Mouse (Mus musculus): ENCODE data around the gene Apom. TPM values are rescaled to one million over a fixed set of nuclear protein-coding genes. Genes with fewer than 3 reads are reported as not detected.
A peak's percentile ranks its signal among the peaks of the same experiment; 100 is the strongest.
"Not testable (repeated sequence)": the region's sequence is repeated elsewhere in the genome, so short reads cannot be mapped to it uniquely, and the experiment has no call there.

The Apom gene
- polyA plus RNA-seq, 1 experiment from 2014 or later: 1,216 TPM

DNA sequence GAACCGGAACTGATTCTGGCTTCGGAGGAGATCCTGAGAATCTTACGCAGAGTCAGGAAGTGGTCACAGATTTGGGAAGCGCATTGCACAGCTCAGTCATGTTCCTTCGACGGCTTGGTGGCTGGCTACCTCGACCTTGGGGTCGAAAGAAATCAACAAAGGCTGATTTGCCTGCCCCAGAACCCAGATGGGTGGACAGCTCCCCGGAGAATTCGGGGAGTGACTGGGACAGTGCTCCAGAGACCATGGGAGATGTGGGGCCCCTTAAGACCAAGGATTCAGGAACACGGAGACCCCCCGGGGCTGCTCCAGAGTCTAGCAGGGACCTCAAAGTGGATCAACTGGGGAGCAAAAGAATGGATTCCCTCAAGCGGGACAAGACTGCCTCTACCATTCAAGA is 4.8 kb downstream of the Apom start:
- Histone ChIP-seq H3K4me1 (ENCODE audit: insufficient read depth) (peaks cover 34% of the 10 kb centered on the region), H3K27ac (ENCODE audit: low read depth) (peak overlapping the region; percentile 90), H3K27me3 (ENCODE audit: insufficient read depth, low read length) (no peaks in the 10 kb centered on the region), H3K9me3 (ENCODE audit: low read length) (no peaks in the 10 kb centered on the region), H3K4me2 (ENCODE audit: low read depth, low read length) (peak overlapping the region; percentile 81), H3K9ac (replicated peaks) (peak overlapping the region; percentile 76), H3K36me3 (replicated peaks; ENCODE audit: insufficient read depth, low read length) (peaks cover 24% of the 10 kb centered on the region), H3K4me3 (ENCODE audit: low read depth, low read length) (peak overlapping the region; percentile 60)
- DNase-seq (no peak), ATAC-seq (no peak)
- no peak for TF ChIP-seq EP300 (IDR thresholded peaks at IDR 0.05; ENCODE audit: low read depth)
- TF ChIP-seq CTCF (IDR thresholded peaks at IDR 0.05; ENCODE audit: low read depth): no peak
- WGBS (ENCODE audit: insufficient replicate concordance): 35% methylated on average over 13 of the region's 13 CpGs

DNA sequence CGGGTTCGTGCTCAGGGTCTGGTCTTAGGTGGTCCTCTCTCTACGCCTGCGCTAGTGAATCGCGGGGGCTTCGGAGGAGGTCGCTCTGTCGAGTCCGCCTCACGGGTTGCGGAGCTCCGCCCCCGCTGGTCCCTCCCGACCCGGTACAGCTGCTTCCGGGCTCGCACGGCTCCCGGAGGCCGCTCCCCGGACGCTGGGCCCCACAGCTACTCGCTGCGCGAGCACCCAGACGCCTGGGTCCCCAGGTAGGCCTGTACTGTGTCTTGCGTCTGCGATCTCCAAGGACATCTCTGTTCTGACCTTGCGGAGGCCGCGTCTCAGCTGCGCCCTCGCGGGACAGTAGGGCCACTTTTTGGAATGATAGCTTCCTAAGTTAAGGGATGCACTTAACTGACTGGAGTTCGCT is 5.6 kb downstream of the Apom start, which contains the start of gene D17H6S53E:
D17H6S53E (plus strand) TSS at position 168 of the 406 bp plus-strand sequence.
- Histone ChIP-seq H3K27me3 (ENCODE audit: insufficient read depth, low read length) (no peaks in the 10 kb centered on the region), H3K4me2 (ENCODE audit: low read depth, low read length) (peak within 1 kb of the TSS; percentile 81), H3K4me3 (ENCODE audit: low read depth, low read length) (peak within 1 kb of the TSS; percentile 60), H3K27ac (ENCODE audit: low read depth) (peak within 1 kb of the TSS; percentile 90), H3K4me1 (ENCODE audit: insufficient read depth) (peaks cover 34% of the 10 kb centered on the region), H3K9ac (replicated peaks) (peak within 1 kb of the TSS; percentile 76), H3K9me3 (ENCODE audit: low read length) (no peaks in the 10 kb centered on the region), H3K36me3 (replicated peaks; ENCODE audit: insufficient read depth, low read length) (peaks cover 24% of the 10 kb centered on the region)
- DNase-seq: peak; percentile 86
- TF ChIP-seq EP300 (IDR thresholded peaks at IDR 0.05; ENCODE audit: low read depth): no peak
- no peak for TF ChIP-seq CTCF (IDR thresholded peaks at IDR 0.05; ENCODE audit: low read depth)
- WGBS (ENCODE audit: insufficient replicate concordance): 4% methylated on average over 31 of the region's 36 CpGs
- peak; percentile 48 for ATAC-seq

DNA sequence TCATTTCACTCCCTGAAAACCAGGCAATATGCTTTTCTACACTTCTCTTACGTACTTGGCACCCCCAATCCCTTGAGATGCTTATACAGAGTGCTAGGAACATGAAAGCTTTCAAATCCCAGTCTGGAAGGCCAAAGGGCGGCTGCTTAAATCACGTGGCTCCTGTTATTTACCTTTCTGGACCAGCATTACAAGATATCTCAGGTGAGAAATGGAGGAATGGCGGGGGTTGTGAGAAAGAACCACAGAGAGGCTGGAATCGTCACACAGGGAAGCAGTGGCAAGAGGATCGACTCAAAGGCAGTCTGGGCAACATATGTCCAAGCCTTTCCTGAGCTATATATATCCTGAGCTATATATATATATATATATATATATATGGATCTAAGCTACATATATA is 6.3 kb downstream of the Apom start:
- WGBS (ENCODE audit: insufficient replicate concordance): 32% methylated on average over 6 of the region's 6 CpGs
- peak overlapping the region; percentile 81 for H3K4me2 ChIP-seq (ENCODE audit: low read depth, low read length)
- H3K9ac ChIP-seq (replicated peaks): peak overlapping the region; percentile 76
- H3K4me3 ChIP-seq (ENCODE audit: low read depth, low read length): peak overlapping the region; percentile 60
- DNase-seq (no peak), ATAC-seq (no peak)
- peaks cover 23% of the 10 kb centered on the region for H3K36me3 ChIP-seq (replicated peaks; ENCODE audit: insufficient read depth, low read length)
- H3K9me3 ChIP-seq (ENCODE audit: low read length): no peaks in the 10 kb centered on the region
- TF ChIP-seq EP300 (IDR thresholded peaks at IDR 0.05; ENCODE audit: low read depth): no peak
- TF ChIP-seq CTCF (IDR thresholded peaks at IDR 0.05; ENCODE audit: low read depth): no peak
- peaks cover 34% of the 10 kb centered on the region for H3K4me1 ChIP-seq (ENCODE audit: insufficient read depth)
- peak overlapping the region; percentile 90 for H3K27ac ChIP-seq (ENCODE audit: low read depth)
- no peaks in the 10 kb centered on the region for H3K27me3 ChIP-seq (ENCODE audit: insufficient read depth, low read length)

DNA sequence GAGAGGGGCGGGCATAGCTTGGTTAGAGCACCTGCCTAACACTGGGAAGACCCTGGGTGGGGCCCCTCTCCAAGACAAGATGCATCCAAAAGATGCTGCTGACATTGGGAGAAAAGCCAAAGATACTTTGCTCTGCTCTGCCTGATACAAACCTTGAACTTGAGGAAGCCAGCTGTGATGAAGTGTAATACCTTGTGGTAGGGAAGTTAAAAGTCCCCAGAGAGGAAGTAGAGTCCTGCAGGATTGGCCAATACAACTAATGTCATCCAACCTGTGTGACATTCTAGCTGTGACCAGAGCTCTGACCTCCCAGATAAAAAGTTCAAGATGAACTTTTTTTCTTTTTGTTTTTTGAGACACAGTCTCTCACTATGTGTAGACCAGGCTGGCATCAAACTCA is 6.8 kb downstream of the Apom start:
- 82% methylated on average over 1 of the region's 1 CpGs for WGBS (ENCODE audit: insufficient replicate concordance)
- DNase-seq (no peak), ATAC-seq (no peak)
- H3K27ac ChIP-seq (ENCODE audit: low read depth): peak overlapping the region; percentile 90
- H3K4me2 ChIP-seq (ENCODE audit: low read depth, low read length): peak overlapping the region; percentile 81
- no peak overlapping the region for H3K9ac ChIP-seq (replicated peaks)
- no peaks in the 10 kb centered on the region for H3K9me3 ChIP-seq (ENCODE audit: low read length)
- no peaks in the 10 kb centered on the region for H3K27me3 ChIP-seq (ENCODE audit: insufficient read depth, low read length)
- TF ChIP-seq CTCF (IDR thresholded peaks at IDR 0.05; ENCODE audit: low read depth): no peak
- no peak for TF ChIP-seq EP300 (IDR thresholded peaks at IDR 0.05; ENCODE audit: low read depth)
- peaks cover 18% of the 10 kb centered on the region for H3K36me3 ChIP-seq (replicated peaks; ENCODE audit: insufficient read depth, low read length)
- H3K4me3 ChIP-seq (ENCODE audit: low read depth, low read length): no peak overlapping the region
- H3K4me1 ChIP-seq (ENCODE audit: insufficient read depth): peaks cover 34% of the 10 kb centered on the region

DNA sequence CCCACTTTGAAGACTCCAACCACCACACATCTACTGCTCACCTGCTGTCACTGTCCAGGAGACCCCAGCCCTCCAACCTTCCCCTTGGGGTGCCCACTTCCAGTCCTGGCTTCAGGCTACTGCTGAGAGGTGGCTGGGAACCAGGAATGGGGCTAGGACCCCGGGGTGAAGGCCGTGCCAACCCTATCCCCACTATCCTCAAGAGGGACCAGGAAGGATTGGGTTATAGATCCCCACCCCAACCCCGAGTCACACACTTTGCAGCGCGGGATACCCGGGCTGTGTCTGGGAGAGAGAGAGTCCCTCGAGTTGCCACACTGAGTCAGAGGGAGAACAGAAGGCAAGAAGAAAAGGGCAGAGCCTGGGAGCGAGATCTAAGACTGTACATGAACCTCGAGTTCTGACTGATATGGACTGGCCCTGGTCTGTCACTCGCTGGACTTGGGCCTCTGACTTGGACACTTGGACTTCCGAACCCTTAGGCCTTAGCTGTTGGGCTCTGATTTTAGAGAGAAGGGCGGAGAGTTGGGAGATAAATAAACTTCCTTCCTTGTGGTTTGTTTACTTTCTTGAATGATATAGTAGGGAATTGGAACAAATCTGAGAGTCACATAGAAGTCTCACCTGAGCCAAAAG is 7.5 kb downstream of the Apom start:
- not testable (repeated sequence) for H3K4me2 ChIP-seq (ENCODE audit: low read depth, low read length)

DNA sequence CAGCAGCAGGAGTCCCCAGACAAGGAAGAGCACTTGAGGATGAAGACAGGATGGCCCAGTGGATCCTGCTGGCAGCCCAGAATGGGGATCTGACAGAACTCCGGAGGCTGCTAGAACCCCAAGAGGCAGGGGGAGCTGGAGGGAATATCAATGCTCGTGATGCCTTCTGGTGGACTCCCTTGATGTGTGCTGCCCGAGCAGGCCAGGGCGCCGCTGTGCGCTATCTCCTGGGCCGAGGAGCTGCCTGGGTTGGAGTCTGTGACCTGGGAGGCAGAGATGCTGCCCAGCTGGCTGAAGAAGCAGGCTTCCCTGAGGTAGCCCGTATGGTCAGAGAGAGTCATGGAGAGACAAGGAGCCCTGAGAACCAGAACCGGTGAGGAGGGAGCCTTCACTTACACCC is 8.6 kb downstream of the Apom start:
- not testable (repeated sequence) for H3K4me3 ChIP-seq (ENCODE audit: low read depth, low read length); DNase-seq; H3K27me3 ChIP-seq (ENCODE audit: insufficient read depth, low read length); H3K4me2 ChIP-seq (ENCODE audit: low read depth, low read length); H3K9me3 ChIP-seq (ENCODE audit: low read length); ATAC-seq; H3K27ac ChIP-seq (ENCODE audit: low read depth); H3K9ac ChIP-seq (replicated peaks)
- 89% methylated on average over 9 of the region's 9 CpGs for WGBS (ENCODE audit: insufficient replicate concordance)
- peaks cover 19% of the 10 kb centered on the region for H3K36me3 ChIP-seq (replicated peaks; ENCODE audit: insufficient read depth, low read length)
- H3K4me1 ChIP-seq (ENCODE audit: insufficient read depth): peaks cover 32% of the 10 kb centered on the region

More for the DNA sequence above, 7.5 kb downstream of the Apom start:
- WGBS (ENCODE audit: insufficient replicate concordance): 89% methylated on average over 12 of the region's 12 CpGs
- H3K27ac ChIP-seq (ENCODE audit: low read depth); H3K4me3 ChIP-seq (ENCODE audit: low read depth, low read length); ATAC-seq; DNase-seq; H3K9ac ChIP-seq (replicated peaks); H3K27me3 ChIP-seq (ENCODE audit: insufficient read depth, low read length); H3K9me3 ChIP-seq (ENCODE audit: low read length): not testable (repeated sequence)
- H3K4me1 ChIP-seq (ENCODE audit: insufficient read depth): peaks cover 35% of the 10 kb centered on the region
- peaks cover 15% of the 10 kb centered on the region for H3K36me3 ChIP-seq (replicated peaks; ENCODE audit: insufficient read depth, low read length)
